Mouse (Mus musculus): Measurements from ENCODE around the gene Myg1.

GRCm38 (mm10) chr15:102366238-102366637 is 34.7 kb downstream of the Myg1 start:
- TF ChIP-seq POLR2A (IDR thresholded peaks at IDR 0.05; ENCODE audit: insufficient read length, low read depth) = no peak
- TF ChIP-seq POLR2AphosphoS2 (IDR thresholded peaks at IDR 0.05; ENCODE audit: insufficient read length, low read depth) = no peak
- no peak for TF ChIP-seq USF1 (IDR thresholded peaks at IDR 0.05; ENCODE audit: low read depth)
- TF ChIP-seq MAX (IDR thresholded peaks at IDR 0.05; ENCODE audit: low read depth) = no peak
- TF ChIP-seq TCF12 (IDR thresholded peaks at IDR 0.05; ENCODE audit: insufficient read depth, poor library complexity, severe bottlenecking) = no peak
- TF ChIP-seq MYOD1 (IDR thresholded peaks at IDR 0.05; ENCODE audit: control insufficient read depth in 1 of 3, insufficient read length in 2 of 3, low read depth in 2 of 3) = no peak

Data from myocyte (in vitro differentiated cells).